Comparison of ENCODE assay signal across 8 mouse cellular contexts in genomic region chr9:120690961-120691941, GRCm38 (mm10).
DNase-seq lines count a peak whose midpoint lies in the region; ATAC-seq and TF ChIP-seq lines count a peak whose summit lies in the region.

No protein-coding gene starts in this region.

- TF ChIP-seq CTCF in cortical plate, adult 2 months (IDR thresholded peaks at IDR 0.05; ENCODE audit: extremely low read depth, insufficient read depth, low read length): no peak

- no peaks in the 10 kb centered on the region for H3K27me3 ChIP-seq in hindbrain, embryonic 16.5 days (replicated peaks; ENCODE audit: control insufficient read depth, insufficient read depth, low read length)

- no peaks in the 10 kb centered on the region for H3K36me3 ChIP-seq in hindbrain, embryonic 16.5 days (ENCODE audit: control insufficient read depth, insufficient read depth, low read length)

- peak; percentile 88 for ATAC-seq in hindbrain, embryonic 16.5 days

- no peaks in the 10 kb centered on the region; the same call in none of the 2 replicates for H3K4me1 ChIP-seq in cortical plate, adult 2 months (ENCODE audit: control insufficient read depth, insufficient read depth, low read length)
- peaks cover 22% of the 10 kb centered on the region for H3K4me1 ChIP-seq in hindbrain, embryonic 16.5 days (ENCODE audit: control insufficient read depth, insufficient read depth, low read depth, low read length)

- no peaks in the 10 kb centered on the region for H3K9me3 ChIP-seq in hindbrain, embryonic 16.5 days (ENCODE audit: control insufficient read depth, low read length)

- TF ChIP-seq POLR2A in cortical plate, adult 2 months (IDR thresholded peaks at IDR 0.05; ENCODE audit: extremely low read depth, insufficient read depth, low read length): no peak

- DNase-seq in adrenal gland, adult (ENCODE audit: inconsistent age in 2 of 2, low spot score in 1 of 2): peak; percentile 87 to 92
- DNase-seq in gastrocnemius, postnatal 10 days: peak; percentile 87
- DNase-seq in left cerebral cortex, adult 18-20 months (ENCODE audit: low spot score in 2 of 2): peak; percentile 51 to 73
- DNase-seq in lung, postnatal 4 days: peak; percentile 91 to 95
- DNase-seq in right cerebral cortex, adult 2 months (ENCODE audit: low spot score in 2 of 2): peak; percentile 54 to 62
- peak; percentile 87 for DNase-seq in urinary bladder, postnatal 14 days (ENCODE audit: low spot score)

- WGBS in hindbrain, embryonic 16.5 days: 3% methylated on average over 30 of the region's 30 CpGs

- H3K4me2 ChIP-seq in hindbrain, embryonic 16.5 days (ENCODE audit: low read length): peak overlapping the region; percentile 52

- H3K4me3 ChIP-seq in cortical plate, adult 2 months (ENCODE audit: insufficient read depth, low read length): no peak overlapping the region
- H3K4me3 ChIP-seq in hindbrain, embryonic 16.5 days (ENCODE audit: low read length): peak overlapping the region; percentile 8

- peak overlapping the region; percentile 48; the same call in 1 of the 2 replicates for H3K9ac ChIP-seq in hindbrain, embryonic 16.5 days (ENCODE audit: low read depth, low read length)

- peak overlapping the region; percentile 49 for H3K27ac ChIP-seq in cortical plate, adult 2 months (ENCODE audit: insufficient read depth, low read length)
- peak overlapping the region; percentile 71 for H3K27ac ChIP-seq in hindbrain, embryonic 16.5 days (ENCODE audit: low read depth, low read length)
